Mouse (Mus musculus) macrophage (primary cell): ENCODE measurements around the gene Nudt17. TPM values are rescaled to one million over a fixed set of nuclear protein-coding genes. Genes with fewer than 3 reads are reported as not detected.
A peak's percentile ranks its signal among the peaks of the same experiment; 100 is the strongest.
"Not testable (repeated sequence)": the region's sequence is repeated elsewhere in the genome, so short reads cannot be mapped to it uniquely, and the experiment has no call there.

Experiments used
- H3K27ac ChIP-seq: fragments of 350-480 bp; formaldehyde crosslinking; 2 replicates; pipeline ENCODE4 v1.9.0; 2021
- H3K36me3 ChIP-seq: fragments of 350-480 bp; formaldehyde crosslinking; 2 replicates; pipeline ENCODE4 v1.9.0; 2021; ENCODE audit errors: inconsistent target
- H3K4me3 ChIP-seq: fragments of 350-480 bp; formaldehyde crosslinking; 2 replicates; pipeline ENCODE4 v1.9.0; 2021; ENCODE audit errors: inconsistent target
- H3K79me2 ChIP-seq: fragments of 350-480 bp; formaldehyde crosslinking; 2 replicates; pipeline ENCODE4 v1.9.0; 2021; ENCODE audit errors: inconsistent target
- WGBS: methylation state at CpG from one replicate; pipeline ENCODE4 v1.1.7; 2026; ENCODE audit warnings: inconsistent platforms; ENCODE audit not compliant: missing documents; 5-methylcytosine and 5-hydroxymethylcytosine counted together
- polyA plus RNA-seq: library from polyadenylated mRNA; stranded (reverse); fragments of 250-400 nt; gene quantifications from 3 replicates; pipeline ENCODE4 v1.2.4, GENCODE M21; 2018; ENCODE audit warnings: inconsistent platforms

The Nudt17 gene
- polyA plus RNA-seq, 1 experiment from 2014 or later = 0.20 TPM

DNA sequence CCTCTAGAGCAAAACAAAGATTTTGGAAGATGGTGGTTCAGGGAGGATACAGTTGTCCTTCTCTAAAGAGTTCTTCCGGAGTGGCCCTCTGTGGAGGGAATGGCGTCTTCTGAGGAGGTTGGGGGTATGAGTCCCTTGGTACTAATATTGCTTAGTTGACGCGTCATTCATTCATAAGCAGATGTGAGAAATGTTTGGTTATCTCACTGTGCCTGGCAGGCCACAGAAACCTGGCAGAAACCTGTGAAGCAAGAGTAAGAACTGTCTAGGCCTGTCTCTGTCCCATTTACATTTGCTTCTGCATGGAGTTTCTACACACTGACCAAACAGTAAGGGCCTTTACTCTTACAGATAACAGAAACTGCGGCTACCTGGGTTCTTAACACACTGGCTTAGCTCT lies 36.8 kb downstream of the Nudt17 start:
- no peak overlapping the region for H3K27ac ChIP-seq
- no peak overlapping the region for H3K4me3 ChIP-seq
- WGBS = 96% methylated on average over 5 of the region's 5 CpGs
- no peaks in the 10 kb centered on the region for H3K79me2 ChIP-seq
- H3K36me3 ChIP-seq = no peaks in the 10 kb centered on the region

DNA sequence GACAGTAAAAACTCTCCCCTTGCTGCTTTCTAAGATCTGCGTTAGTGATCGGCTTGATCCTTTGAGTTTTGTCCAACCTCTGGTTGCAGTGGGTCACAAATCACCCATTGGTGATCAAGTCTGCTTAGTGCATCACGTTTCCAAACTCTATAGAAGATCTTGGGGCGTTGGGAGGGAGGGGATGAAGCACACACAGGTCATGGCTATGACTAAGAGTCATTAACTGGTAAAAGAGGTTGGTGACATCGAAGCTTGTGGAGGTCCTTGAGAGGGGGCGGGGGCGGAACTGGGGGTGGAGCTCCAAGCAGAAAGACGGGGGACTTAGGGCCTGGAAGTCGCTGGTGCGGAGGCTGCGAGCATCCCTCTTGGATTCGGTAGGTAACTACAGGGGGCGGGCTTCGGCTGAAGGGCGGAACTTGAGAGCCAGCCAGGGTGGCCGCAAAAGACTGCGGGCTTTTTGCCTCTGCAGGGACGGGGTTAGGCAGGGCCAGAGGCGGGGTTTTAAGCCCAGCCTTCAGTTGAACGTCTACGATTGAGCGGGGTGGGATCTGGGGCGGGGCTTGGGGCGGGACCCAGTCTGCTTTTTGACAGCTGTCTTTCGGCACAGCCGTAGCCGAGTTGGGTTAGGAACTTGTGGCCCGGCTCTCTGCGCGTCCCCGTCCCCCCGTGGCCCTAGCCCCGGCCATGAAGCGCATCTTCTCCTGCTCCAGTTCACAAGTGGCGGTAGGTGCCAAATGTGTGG lies 38.5 kb downstream of the Nudt17 start, which contains the start of gene Ankrd35:
TSS of gene Ankrd35 (plus strand) at position 405 of the 742 bp plus-strand sequence.
- H3K4me3 ChIP-seq = no peak within 1 kb of the TSS; the same call in 1 of the 2 replicates
- no peaks in the 10 kb centered on the region for H3K36me3 ChIP-seq
- 9% methylated on average over 28 of the region's 35 CpGs for WGBS
- H3K79me2 ChIP-seq = no peaks in the 10 kb centered on the region
- H3K27ac ChIP-seq = no peak within 1 kb of the TSS

DNA sequence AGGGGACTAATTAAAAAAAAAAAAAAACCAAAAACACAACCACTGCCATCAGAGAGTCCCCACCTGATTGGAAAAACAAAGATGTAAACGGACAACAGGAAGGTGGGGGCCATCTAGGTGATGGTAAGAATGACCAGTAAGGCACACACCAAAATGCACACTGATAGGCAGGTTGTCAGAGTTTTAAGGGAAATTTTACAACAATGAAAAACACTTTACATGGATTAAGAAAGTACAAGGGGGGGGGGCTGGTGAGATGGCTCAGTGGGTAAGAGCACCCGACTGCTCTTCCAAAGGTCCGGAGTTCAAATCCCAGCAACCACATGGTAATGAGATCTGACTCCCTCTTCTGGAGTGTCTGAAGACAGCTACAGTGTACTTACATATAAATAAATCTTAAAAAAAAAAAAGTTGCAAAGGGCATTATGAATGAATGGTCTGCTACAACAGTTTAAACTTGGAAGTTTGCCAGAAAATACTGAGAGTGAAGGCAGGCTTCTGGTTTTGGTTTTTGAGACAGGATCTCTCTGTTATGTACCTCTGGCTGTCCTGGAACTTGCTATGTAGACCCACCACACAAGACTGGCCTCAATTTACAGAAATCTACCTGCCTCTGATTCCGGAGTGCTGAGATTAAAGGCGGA lies 39.8 kb downstream of the Nudt17 start:
- H3K36me3 ChIP-seq = no peaks in the 10 kb centered on the region
- H3K4me3 ChIP-seq = no peak overlapping the region
- no peak overlapping the region for H3K27ac ChIP-seq
- 94% methylated on average over 4 of the region's 5 CpGs for WGBS
- no peaks in the 10 kb centered on the region for H3K79me2 ChIP-seq

DNA sequence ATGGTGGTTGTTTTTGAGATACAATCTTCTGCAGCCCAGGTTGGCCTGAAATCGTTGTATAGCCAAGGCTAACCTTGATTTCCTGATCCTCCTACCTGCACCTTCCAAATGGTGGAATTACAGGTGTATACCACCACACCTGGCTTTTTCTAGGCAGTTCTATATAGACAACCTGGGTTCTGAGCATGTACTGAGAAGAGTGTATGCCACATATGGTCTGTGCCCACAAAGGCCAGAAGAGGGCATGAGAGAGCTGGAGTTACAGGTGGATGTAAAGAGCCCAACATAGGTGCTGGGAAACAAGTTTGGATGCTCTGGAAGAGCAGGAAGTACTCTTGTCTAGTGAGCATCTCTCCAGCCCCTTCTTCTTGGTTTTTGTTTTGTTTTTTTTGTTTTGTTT lies 41.0 kb downstream of the Nudt17 start:
- 60% methylated on average over 1 of the region's 1 CpGs for WGBS

DNA sequence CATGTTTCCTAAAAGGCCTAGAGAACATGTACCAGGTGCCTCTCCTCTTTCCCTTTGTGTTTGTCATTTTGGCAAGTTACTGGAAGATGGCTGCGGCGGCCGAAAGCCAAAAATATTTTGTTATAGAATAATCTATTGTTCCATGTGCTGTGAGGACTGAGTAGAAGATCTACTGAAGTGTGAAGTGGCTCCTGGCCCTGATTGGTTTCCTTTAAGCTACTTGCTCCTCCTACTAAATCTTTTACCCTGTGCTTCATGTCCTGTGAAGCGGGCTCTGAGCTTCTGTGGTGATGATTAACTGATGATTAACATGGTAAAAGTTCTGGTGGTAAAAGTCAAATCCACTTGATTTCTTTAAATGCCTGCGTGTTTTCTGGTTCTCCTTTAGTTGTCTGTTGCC lies 41.4 kb downstream of the Nudt17 start:
- no peak overlapping the region for H3K4me3 ChIP-seq
- 90% methylated on average over 5 of the region's 5 CpGs for WGBS
- no peaks in the 10 kb centered on the region for H3K79me2 ChIP-seq
- H3K27ac ChIP-seq = no peak overlapping the region
- no peaks in the 10 kb centered on the region for H3K36me3 ChIP-seq

More for the DNA sequence above, 41.0 kb downstream of the Nudt17 start:
- H3K27ac ChIP-seq = no peak overlapping the region
- H3K79me2 ChIP-seq = no peaks in the 10 kb centered on the region
- no peak overlapping the region for H3K4me3 ChIP-seq
- H3K36me3 ChIP-seq = no peaks in the 10 kb centered on the region

DNA sequence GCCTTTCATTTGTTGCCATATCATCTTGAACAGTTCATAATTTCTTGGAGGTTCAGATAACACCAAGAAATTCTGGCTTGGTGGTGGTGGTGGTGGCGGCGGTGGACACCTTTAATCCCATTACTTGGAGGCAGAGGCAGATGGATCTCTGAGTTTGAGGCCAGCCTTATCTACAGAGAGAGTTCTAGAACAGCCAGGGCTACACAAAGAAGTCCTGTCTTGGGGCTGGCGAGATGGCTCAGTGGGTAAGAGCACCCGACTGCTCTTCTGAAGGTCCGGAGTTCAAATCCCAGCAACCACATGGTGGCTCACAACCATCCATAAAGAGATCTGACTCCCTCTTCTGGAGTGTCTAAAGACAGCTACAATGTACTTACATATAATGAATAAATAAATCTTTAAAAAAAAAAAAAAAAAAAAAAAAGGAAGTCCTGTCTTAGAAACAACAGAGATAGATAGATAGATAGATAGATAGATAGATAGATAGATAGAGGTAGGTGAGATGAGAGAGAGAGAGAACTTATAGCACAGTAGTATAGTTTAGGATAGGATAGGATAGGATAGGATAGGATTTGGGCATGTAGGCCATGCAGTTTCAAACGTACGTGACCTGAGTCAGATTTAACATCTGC lies 42.5 kb downstream of the Nudt17 start:
- not testable (repeated sequence) for H3K36me3 ChIP-seq, H3K4me3 ChIP-seq, H3K27ac ChIP-seq, H3K79me2 ChIP-seq
- 89% methylated on average over 4 of the region's 7 CpGs for WGBS

DNA sequence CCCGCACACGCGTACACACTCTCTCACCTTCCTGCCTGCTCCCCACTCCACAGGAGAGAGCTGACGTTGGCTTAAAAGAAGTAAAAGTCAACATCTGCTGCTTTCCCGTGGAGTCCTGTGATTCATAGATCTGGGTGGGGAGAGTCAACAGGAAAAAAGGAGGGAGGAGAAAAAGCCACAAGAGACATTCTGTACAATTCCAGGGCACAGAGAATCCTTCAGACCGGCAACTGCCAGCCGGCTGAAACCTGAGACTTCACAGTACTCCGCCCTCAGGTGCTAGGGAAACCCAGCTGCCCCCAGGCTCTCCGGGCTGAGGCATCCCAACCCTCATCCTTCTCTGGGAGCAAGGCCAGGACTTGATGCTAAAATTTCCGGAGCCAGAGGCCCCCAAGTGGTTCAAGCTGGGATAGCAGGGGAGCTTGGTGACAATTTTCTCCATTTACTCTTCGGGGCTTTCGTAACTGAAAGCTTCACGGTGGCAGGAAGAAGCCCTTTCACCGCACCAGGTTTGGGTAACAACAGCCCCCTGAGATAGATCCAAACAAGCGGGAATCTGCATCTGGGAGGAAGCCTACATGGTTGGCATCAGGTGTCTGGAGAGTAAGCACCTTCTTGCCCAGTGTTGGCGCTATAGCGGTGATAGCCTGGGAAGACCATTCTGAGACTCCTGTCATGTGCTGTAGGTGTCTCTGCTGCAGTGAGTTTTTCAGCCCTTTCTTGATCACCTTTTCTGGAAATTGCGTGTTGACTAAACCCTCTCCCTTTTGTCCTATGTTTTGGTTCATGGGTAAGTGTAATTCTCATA lies 44.7 kb downstream of the Nudt17 start:
- H3K79me2 ChIP-seq = no peaks in the 10 kb centered on the region
- no peaks in the 10 kb centered on the region for H3K36me3 ChIP-seq
- H3K27ac ChIP-seq = no peak overlapping the region
- no peak overlapping the region for H3K4me3 ChIP-seq
- WGBS = 10% methylated on average over 15 of the region's 18 CpGs

DNA sequence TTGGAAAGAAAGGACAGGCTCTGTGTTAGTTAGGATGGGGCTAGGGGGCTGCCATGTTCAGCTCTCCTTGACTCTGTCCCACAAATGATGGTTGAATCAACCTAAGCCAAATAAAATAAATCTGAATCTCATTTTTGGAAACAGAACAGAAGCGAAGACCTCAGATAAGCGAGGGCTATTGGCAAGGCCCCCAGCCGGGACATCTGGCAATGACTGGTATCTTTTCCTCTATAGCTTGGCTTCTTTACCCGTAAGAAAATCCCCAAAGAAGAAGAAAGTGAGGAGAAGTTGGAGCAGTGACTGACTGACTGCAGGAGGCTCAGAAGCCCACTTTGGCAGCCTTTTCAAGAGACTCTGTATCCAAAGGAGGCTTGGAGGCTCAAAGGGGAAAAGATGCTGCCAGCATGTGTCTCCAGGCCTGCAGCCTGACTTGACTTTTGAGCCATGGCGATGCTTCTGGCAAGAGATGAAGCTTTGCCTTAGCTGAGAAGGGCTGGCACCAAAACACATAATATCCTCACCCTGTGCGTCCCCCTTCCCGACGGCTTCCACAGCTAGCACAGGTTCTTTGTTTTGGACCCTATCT lies 45.5 kb downstream of the Nudt17 start:
- 84% methylated on average over 8 of the region's 8 CpGs for WGBS
- Histone ChIP-seq H3K27ac (no peak overlapping the region), H3K4me3 (no peak overlapping the region), H3K79me2 (no peaks in the 10 kb centered on the region), H3K36me3 (no peaks in the 10 kb centered on the region)

DNA sequence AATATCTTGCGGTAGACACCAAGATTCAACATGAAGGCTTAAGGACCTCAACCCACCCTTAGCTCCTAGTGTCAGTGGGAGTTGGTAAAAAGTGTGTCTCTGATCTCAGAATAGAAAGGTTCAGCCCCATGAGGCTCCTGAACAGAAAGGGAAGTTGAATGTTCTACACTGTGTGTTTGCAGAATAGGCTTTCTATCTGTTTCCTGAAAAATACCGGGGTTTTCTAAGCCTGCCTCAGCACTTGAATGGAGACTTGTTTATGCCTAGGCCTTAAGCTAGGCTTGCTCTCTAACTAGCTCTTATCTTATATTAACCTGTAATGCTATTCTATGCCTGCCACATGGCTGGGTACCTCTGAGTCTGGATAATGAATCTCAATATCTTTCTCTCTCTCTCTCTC lies 47.5 kb downstream of the Nudt17 start:
- H3K27ac ChIP-seq = peak overlapping the region; percentile 49
- H3K36me3 ChIP-seq = no peaks in the 10 kb centered on the region
- no peaks in the 10 kb centered on the region for H3K79me2 ChIP-seq
- H3K4me3 ChIP-seq = no peak overlapping the region
- WGBS = 46% methylated on average over 2 of the region's 2 CpGs

Other genes with a start within 250 kb of the Nudt17 start
- gene Hfe2, start 183.4 kb downstream of the Nudt17 start, polyA plus RNA-seq = not detected in 3 replicates
- 198 to 536 TPM (median 239 TPM) in 3 replicates for gene Txnip, start 150.6 kb downstream of the Nudt17 start, polyA plus RNA-seq
- gene Gm16253, start 131.6 kb downstream of the Nudt17 start, polyA plus RNA-seq = not detected in 3 replicates
- 31.8 to 127 TPM (median 41.1 TPM) in 3 replicates for gene Polr3gl, start 114.4 kb downstream of the Nudt17 start, polyA plus RNA-seq
- gene Ankrd34a, start 111.9 kb downstream of the Nudt17 start, polyA plus RNA-seq = 0.07 to 0.15 TPM in 2 of 3 replicates, not detected in the other
- gene Lix1l, start 107.4 kb downstream of the Nudt17 start, polyA plus RNA-seq = 7.5 to 9.5 TPM (median 8.3 TPM) in 3 replicates
- 28.6 to 43.9 TPM (median 42.7 TPM) in 3 replicates for gene Rbm8a, start 78.6 kb downstream of the Nudt17 start, polyA plus RNA-seq
- 17.2 to 29.8 TPM (median 26.2 TPM) in 3 replicates for gene Pex11b, start 73.2 kb downstream of the Nudt17 start, polyA plus RNA-seq
- gene Gm42957, start 73.1 kb downstream of the Nudt17 start, polyA plus RNA-seq = not detected in 3 replicates
- 0.10 to 0.32 TPM (median 0.29 TPM) in 3 replicates for gene Itga10, start 63.0 kb downstream of the Nudt17 start, polyA plus RNA-seq
- gene Ankrd35, start 38.4 kb downstream of the Nudt17 start, polyA plus RNA-seq = 0.03 to 0.07 TPM in 2 of 3 replicates, not detected in the other
- gene Pias3, start 12.2 kb downstream of the Nudt17 start, polyA plus RNA-seq = 13.0 to 14.5 TPM (median 14.1 TPM) in 3 replicates
- gene Polr3c, start 19.1 kb upstream of the Nudt17 start, polyA plus RNA-seq = 25.2 to 36.6 TPM (median 28.8 TPM) in 3 replicates
- 72.8 to 94.2 TPM (median 85.6 TPM) in 3 replicates for gene Rnf115, start 19.1 kb upstream of the Nudt17 start, polyA plus RNA-seq
- not detected in 3 replicates for gene Pdzk1, start 120.7 kb upstream of the Nudt17 start, polyA plus RNA-seq
- gene Cd160, start 120.8 kb upstream of the Nudt17 start, polyA plus RNA-seq = 0.14 TPM in 1 of 3 replicates, not detected in the others
- gene Gja5, start 196.1 kb upstream of the Nudt17 start, polyA plus RNA-seq = not detected in 3 replicates
- 14.4 to 17.1 TPM (median 15.9 TPM) in 3 replicates for gene Gpr89, start 196.8 kb upstream of the Nudt17 start, polyA plus RNA-seq
- not detected in 3 replicates for gene Gja8, start 217.5 kb upstream of the Nudt17 start, polyA plus RNA-seq